Mouse (Mus musculus) limb, embryonic 11.5 days (tissue): Measurements from ENCODE around the gene Wdr44. TPM values are rescaled to one million over a fixed set of nuclear protein-coding genes. Genes with fewer than 3 reads are reported as not detected.
"Not testable (repeated sequence)": the region's sequence is repeated elsewhere in the genome, so short reads cannot be mapped to it uniquely, and the experiment has no call there.

Experiments
- ATAC-seq: fragments of 200-750 bp; cut with Nextera tagmentation; 2 replicates; pipeline ENCODE4 v1.8.0; 2017; ENCODE audit warnings: low read depth; ENCODE audit not compliant: insufficient number of reproducible peaks, low FRiP score, low TSS enrichment
- DNase-seq: peaks from one replicate; pipeline ENCODE4 v3.0.0-alpha.2; 2015; ENCODE audit warnings: low spot score
- H3K27ac ChIP-seq: fragments of 300-500 bp; sonication (generic); replicated peaks from 2 replicates; pipeline ENCODE4 v1.5.1; 2014; ENCODE audit warnings: low read depth, mild to moderate bottlenecking, low read length
- H3K27me3 ChIP-seq: fragments of 300-500 bp; sonication (generic); 2 replicates; pipeline ENCODE4 v1.6.1; 2014; ENCODE audit warnings: mild to moderate bottlenecking, low read length, mixed read lengths; ENCODE audit not compliant: control insufficient read depth, insufficient read depth
- H3K36me3 ChIP-seq: fragments of 300-500 bp; sonication (generic); 2 replicates; pipeline ENCODE4 v1.6.1; 2014; ENCODE audit warnings: mild to moderate bottlenecking, low read length, moderate library complexity, mixed read lengths; ENCODE audit not compliant: control insufficient read depth, insufficient read depth
- H3K4me1 ChIP-seq: fragments of 300-500 bp; sonication (generic); 2 replicates; pipeline ENCODE4 v1.6.1; 2014; ENCODE audit warnings: low read length, mixed read lengths; ENCODE audit not compliant: control insufficient read depth, insufficient read depth
- H3K4me2 ChIP-seq: fragments of 300-500 bp; sonication (generic); 2 replicates; pipeline ENCODE4 v1.6.1; 2014; ENCODE audit warnings: low read depth, mild to moderate bottlenecking, moderate library complexity; ENCODE audit not compliant: severe bottlenecking
- H3K4me3 ChIP-seq: fragments of 300-500 bp; sonication (generic); 2 replicates; pipeline ENCODE4 v1.5.1; 2014; ENCODE audit warnings: low read depth, low read length
- H3K9ac ChIP-seq: fragments of 300-500 bp; sonication (generic); 2 replicates; pipeline ENCODE4 v1.6.1; 2014; ENCODE audit warnings: mild to moderate bottlenecking, low read length
- H3K9me3 ChIP-seq: fragments of 300-500 bp; sonication (generic); 2 replicates; pipeline ENCODE4 v1.6.1; 2016; ENCODE audit warnings: low read length; ENCODE audit not compliant: control insufficient read depth
- WGBS: fragments of 180-500 bp; shearing (Covaris S2); extraction: QIAGEN DNeasy Blood & Tissue Kit; methylation state at CpG from one replicate; pipeline ENCODE4 v1.1.7; 2014; 5-methylcytosine and 5-hydroxymethylcytosine counted together
- polyA plus RNA-seq: library from polyadenylated mRNA; unstranded; fragments of >200 nt; fragmentation: Nextera tagmentation; extraction: Ambion mirVana; gene quantifications from 2 replicates; pipeline ENCODE4 v1.2.1, GENCODE M21; 2014

The Wdr44 gene
- polyA plus RNA-seq, 1 experiment from 2014 or later = 4.4 TPM

- no peaks in the 10 kb centered on the region for H3K4me1 ChIP-seq
- DNase-seq (no peak), ATAC-seq (no peak)
- H3K36me3 ChIP-seq = no peaks in the 10 kb centered on the region
- no peak overlapping the region for H3K9ac ChIP-seq
- 68% methylated on average over 1 of the region's 1 CpGs for WGBS
- no peaks in the 10 kb centered on the region for H3K9me3 ChIP-seq
- no peak overlapping the region for H3K27ac ChIP-seq
- H3K27me3 ChIP-seq = no peaks in the 10 kb centered on the region
- no peak overlapping the region for H3K4me2 ChIP-seq
- H3K4me3 ChIP-seq = no peak overlapping the region
These were observed 75.0 kb downstream of the Wdr44 start for GRCm38 (mm10) chrX:23767849-23768248.

- 92% methylated on average over 3 of the region's 3 CpGs for WGBS
- H3K4me2 ChIP-seq = no peak overlapping the region
- no peaks in the 10 kb centered on the region for H3K27me3 ChIP-seq
- no peak overlapping the region for H3K4me3 ChIP-seq
- H3K9me3 ChIP-seq = no peaks in the 10 kb centered on the region
- H3K27ac ChIP-seq = no peak overlapping the region
- no peak overlapping the region for H3K9ac ChIP-seq
- H3K4me1 ChIP-seq = no peaks in the 10 kb centered on the region
- no peak for DNase-seq
- no peaks in the 10 kb centered on the region for H3K36me3 ChIP-seq
- no peak for ATAC-seq
These were observed 114.3 kb downstream of the Wdr44 start for GRCm38 (mm10) chrX:23807125-23807524.

- H3K9ac ChIP-seq = no peak overlapping the region
- no peaks in the 10 kb centered on the region for H3K4me1 ChIP-seq
- H3K4me3 ChIP-seq = no peak overlapping the region
- no peak for DNase-seq
- WGBS = 81% methylated on average over 2 of the region's 2 CpGs
- no peak for ATAC-seq
- no peak overlapping the region for H3K27ac ChIP-seq
- no peak overlapping the region for H3K4me2 ChIP-seq
- H3K27me3 ChIP-seq = no peaks in the 10 kb centered on the region
- no peaks in the 10 kb centered on the region for H3K36me3 ChIP-seq
- H3K9me3 ChIP-seq = no peaks in the 10 kb centered on the region
These were observed 117.5 kb downstream of the Wdr44 start for GRCm38 (mm10) chrX:23810365-23810764.

GRCm38 (mm10) chrX:23813287-23813686 lies 120.4 kb downstream of the Wdr44 start:
- not testable (repeated sequence) for H3K4me3 ChIP-seq, H3K27ac ChIP-seq, H3K9me3 ChIP-seq, H3K9ac ChIP-seq, DNase-seq, H3K4me2 ChIP-seq, H3K36me3 ChIP-seq, H3K27me3 ChIP-seq, ATAC-seq, H3K4me1 ChIP-seq
- WGBS = 56% methylated on average over 1 of the region's 1 CpGs

DNA sequence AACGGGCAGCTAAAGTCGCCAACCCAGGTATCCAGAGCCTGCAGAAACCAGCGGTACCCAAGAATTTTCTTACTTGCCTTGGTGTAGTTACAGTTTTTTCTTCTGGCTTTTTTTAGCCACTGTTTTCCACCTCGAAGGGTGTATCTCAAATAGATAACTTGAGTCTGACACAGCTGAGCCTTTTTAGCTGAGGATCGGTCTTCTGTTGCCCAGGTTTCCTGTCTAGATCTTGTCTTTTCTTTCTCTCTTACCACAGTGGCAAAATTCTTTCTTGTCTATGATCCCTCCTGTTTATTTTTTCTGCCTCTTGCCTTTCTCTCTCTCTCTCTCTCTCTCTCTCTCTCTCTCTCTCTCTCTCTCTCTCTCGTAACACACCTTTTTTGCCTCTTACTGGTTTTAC lies 130.0 kb downstream of the Wdr44 start:
- H3K4me2 ChIP-seq, H3K4me1 ChIP-seq, ATAC-seq, H3K27ac ChIP-seq, H3K36me3 ChIP-seq, H3K9ac ChIP-seq, H3K4me3 ChIP-seq, H3K27me3 ChIP-seq, H3K9me3 ChIP-seq, DNase-seq: not testable (repeated sequence)
- 95% methylated on average over 6 of the region's 6 CpGs for WGBS

DNA sequence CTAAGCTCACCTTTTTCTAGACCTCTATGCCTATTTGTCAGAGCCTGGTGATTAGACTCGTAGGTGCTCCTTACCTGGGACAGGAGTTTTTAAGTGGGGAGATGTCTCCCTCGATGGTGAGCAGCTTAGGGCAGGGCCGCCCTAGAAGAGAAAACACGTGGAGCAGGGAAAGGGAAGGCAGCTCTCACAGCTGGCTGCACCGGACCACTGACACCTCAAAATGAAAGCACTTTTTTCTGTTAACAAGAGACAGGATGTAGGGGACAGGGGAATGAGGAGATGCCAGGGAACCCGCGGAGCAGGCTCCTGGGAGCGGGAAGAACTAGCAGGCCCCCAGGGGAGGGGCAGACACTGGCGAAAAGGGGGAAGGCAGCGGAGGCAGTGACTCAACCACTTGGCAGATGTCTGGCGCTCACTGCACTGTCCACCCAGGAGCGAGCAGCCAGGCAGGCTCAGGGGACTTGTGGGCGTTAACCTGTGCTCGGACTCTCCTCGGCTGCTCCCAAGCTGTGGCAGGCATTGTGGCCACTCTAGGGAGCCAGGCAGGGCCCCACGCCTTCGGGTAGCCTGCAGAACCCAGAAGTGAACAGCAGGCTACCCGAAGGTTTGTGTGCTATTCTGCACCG lies 130.7 kb downstream of the Wdr44 start:
- Histone ChIP-seq H3K4me2 (no peak overlapping the region), H3K36me3 (no peaks in the 10 kb centered on the region), H3K9ac (no peak overlapping the region), H3K27ac (no peak overlapping the region), H3K4me3 (no peak overlapping the region), H3K27me3 (no peaks in the 10 kb centered on the region), H3K4me1 (no peaks in the 10 kb centered on the region), H3K9me3 (no peaks in the 10 kb centered on the region)
- DNase-seq (no peak), ATAC-seq (no peak)
- 67% methylated on average over 17 of the region's 19 CpGs for WGBS

GRCm38 (mm10) chrX:23833784-23834183 lies 140.9 kb downstream of the Wdr44 start:
- DNase-seq, H3K36me3 ChIP-seq, H3K4me1 ChIP-seq, H3K27ac ChIP-seq, ATAC-seq, H3K4me3 ChIP-seq, H3K9me3 ChIP-seq, H3K4me2 ChIP-seq, H3K27me3 ChIP-seq, H3K9ac ChIP-seq: not testable (repeated sequence)
- WGBS = 91% methylated on average over 11 of the region's 11 CpGs

- WGBS = 79% methylated on average over 1 of the region's 1 CpGs
These were observed 148.1 kb downstream of the Wdr44 start for GRCm38 (mm10) chrX:23840921-23841320.

More at GRCm38 (mm10) chrX:23840921-23841320, 148.1 kb downstream of the Wdr44 start:
- ATAC-seq (no peak), DNase-seq (no peak)
- no peak overlapping the region for H3K27ac ChIP-seq
- no peak overlapping the region for H3K4me3 ChIP-seq
- H3K27me3 ChIP-seq = no peaks in the 10 kb centered on the region
- H3K4me2 ChIP-seq = no peak overlapping the region
- no peaks in the 10 kb centered on the region for H3K36me3 ChIP-seq
- no peak overlapping the region for H3K9ac ChIP-seq
- no peaks in the 10 kb centered on the region for H3K4me1 ChIP-seq
- no peaks in the 10 kb centered on the region for H3K9me3 ChIP-seq
